Mouse (Mus musculus): ENCODE results near the gene Zfp524.
"Not testable (repeated sequence)": the region's sequence is repeated elsewhere in the genome, so short reads cannot be mapped to it uniquely, and the experiment has no call there.

Zfp524 gene

DNA sequence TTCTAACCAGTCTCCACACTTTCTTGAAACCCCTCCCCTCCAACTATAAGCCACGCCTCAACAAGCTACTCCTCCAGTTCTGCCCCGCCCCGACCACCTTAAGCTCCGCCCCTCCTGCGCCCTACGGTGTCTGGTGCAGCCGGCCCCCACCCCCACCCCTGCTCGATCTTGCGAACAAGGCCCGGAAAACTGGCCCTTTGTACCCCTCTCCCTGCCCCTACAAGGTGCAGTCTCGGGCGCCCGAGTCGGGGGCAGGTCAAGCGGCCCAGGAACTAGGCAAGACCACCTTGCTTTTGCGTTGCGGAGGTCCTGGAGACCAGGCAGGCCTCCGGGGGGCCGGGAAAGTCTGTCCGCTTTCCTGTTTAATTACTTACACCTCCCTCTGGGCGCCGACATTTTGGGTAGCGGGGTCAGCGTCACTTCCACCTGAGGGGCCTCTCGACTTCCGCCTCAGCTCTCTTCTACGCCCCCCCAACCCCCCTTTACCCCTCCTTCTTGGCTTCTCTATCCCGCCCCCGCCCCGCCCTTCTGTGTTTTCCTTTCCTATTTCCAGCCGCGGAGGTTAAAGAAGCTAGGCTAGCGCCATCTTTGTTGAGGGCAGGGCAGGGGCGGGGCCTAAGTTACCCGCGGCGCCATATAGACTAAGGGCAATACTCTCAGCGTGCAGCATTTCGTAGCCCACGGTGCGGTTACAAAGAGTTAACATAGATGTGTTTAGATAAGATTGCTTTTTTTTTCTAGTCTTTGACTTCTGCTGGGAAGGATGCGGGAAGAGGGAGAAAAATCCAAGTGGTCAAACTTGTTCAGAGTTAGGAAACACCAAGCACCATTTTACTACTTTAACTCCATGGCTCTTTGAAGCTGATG is at the start of gene Zfp524, which contains the start of gene Fiz1:
Gene Zfp524, plus strand, starts transcription at position 165 of the 867 bp plus-strand sequence.
Gene Fiz1, minus strand, starts transcription at position 447 of the 867 bp plus-strand sequence.
- peak; percentile 95 for DNase-seq (ENCODE audit: extremely low spot score, low spot score)

DNA sequence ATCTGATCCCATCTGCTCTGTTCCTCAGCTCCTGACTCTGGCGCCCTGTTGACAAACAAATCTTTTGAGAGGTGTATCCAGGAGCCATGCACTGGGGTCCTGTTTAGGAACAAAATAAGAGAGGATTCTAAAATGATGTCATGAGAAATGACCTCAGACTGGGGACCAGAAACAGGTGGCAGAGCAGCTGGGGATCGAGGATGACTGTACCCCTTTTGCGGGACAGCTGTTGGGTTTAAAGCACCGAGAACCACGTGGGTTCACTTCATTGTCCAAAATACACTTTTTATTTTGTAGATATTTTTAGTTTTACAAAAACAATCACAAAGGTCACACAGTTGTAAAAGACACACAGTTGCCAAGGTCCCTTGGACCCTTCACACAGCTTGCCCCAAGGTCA is 49.2 kb upstream of the Zfp524 start:
- DNase-seq (ENCODE audit: extremely low spot score, low spot score), result no peak

DNA sequence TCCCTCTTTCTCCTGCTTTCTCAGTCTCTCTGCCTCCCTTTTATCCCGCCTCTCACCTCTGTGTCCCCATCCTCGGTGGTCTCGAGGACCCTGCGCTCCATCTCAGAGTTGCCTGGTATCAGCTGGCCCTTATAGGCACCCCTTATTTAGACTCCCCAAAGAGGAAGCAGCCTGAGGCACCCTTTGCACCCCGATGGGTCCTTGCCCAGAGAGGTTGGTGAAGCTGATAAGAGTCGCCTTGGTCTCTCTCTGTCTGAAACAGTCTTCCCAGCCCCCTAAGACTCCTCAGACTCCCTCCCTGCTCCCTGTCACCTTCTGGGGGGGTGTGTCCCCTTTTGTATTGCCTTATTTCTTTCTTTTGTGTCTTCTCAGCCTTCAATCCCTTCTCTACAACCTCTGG is 43.1 kb upstream of the Zfp524 start, which contains the start of gene Sbk3:
Gene Sbk3, minus strand, starts transcription at position 101 of the 400 bp plus-strand sequence.
- no peak for DNase-seq (ENCODE audit: extremely low spot score, low spot score)

DNA sequence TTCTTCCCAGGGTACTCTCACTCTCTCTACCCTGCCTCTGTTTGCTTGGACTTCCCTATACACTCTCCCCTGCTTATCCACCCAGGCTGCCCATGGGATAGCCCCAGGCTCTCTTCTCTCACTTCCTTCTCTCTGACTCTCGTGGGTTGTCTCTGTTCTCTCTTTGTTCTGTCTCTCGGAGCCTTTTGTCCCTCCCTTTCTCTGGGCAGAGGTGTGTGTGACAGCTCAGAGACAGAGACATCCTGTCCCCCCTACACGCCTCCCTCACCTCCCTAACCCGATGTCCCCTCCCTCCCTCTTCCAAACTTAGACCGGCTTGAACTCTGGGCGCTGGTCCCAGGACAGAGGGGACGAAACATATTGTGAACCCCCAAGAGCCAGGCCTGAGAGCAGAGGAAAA is 42.5 kb upstream of the Zfp524 start:
- no peak for DNase-seq (ENCODE audit: extremely low spot score, low spot score)

DNA sequence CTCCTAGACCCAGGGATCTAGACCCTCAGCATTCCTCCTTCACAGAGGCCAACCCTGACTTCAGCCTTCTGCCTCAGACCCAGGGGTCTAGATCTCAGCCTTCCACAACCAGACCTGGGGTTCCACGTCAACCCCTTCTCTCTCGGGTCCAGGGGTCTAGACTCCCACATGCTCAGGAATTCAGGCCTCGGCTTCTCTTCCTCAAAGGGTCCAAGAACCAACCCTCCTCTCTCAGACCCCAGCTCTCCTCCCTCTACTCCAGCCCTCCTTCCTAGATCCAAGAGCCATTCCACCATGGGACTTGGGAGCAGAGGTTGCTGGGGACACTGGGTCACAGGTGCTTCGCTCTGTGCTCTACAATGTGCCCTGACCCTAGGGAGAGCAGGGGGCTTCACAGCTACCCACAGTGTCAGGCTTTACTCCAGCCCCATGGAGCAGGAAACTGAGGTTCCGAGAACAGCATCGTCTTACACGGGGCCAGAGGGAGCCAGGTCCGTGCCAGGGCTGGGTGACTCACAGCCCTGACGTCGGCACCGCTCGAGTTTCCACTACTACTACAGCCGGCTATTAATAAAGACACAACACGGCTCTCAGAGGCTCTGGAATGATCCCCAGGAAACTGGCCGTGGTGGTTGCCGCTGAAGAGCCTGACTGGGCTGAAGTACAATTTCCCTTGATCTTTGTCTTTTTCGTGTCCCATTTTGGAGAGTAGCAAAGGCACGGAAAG is 41.7 kb upstream of the Zfp524 start:
- no peak for DNase-seq (ENCODE audit: extremely low spot score, low spot score)

DNA sequence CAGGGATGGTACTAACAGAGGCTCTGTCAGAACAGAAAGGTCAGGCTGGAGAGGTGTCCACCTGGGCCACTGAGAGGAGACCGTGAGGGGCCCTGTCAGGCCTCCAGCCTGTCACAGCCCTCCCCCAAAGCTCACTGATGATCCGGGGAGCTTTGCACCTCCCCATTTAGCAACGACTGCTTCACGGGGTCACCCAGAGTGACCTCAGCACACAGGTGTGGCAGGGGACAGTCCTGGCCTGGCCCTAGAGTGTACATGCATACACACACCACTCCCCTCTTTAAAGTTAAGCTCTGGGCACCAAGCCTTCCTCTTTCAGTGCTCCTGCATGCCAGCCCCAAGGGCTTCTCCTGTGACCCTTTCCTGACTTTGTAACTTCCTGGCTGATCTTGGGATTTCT is 38.8 kb upstream of the Zfp524 start:
- no peak for DNase-seq (ENCODE audit: extremely low spot score, low spot score)

DNA sequence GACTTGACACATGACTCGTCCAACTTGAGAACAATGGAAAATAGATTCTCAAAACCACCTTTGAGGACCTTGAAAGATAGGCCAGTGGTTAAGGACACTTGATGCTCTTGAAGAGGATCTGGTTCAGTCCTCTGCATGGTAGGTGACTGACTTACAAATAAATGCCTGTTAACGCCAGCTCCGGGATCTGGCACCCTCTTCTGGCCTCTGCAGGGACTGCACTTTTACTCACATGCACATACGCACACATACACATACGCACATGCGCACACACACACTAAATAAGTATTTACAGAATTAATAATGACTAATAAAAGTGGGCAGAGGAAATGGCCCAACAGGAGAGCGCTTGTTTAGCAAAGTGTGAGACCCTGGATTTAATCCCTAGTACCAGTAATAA is 37.4 kb upstream of the Zfp524 start:
- no peak for DNase-seq (ENCODE audit: extremely low spot score, low spot score)

DNA sequence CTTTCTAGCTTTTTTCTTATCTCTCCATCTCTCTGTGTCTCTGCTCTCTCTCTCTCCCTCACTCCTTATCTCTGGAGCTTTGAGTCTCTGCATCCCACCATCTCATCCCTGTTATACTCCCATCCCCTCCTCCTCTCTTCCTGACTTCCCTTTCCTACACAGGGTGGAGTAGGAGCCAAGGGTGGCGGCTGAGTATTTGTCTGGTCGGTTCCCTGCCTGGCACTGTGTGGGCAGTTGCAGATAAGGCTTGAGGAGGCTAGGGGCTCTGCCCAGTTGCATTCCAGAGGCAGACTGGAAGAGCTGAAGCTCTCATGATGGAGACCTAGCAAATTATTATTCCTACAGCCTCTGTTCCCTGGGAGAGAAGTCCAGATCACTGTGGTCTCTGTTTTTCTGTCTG is 26.0 kb upstream of the Zfp524 start:
- no peak for DNase-seq (ENCODE audit: extremely low spot score, low spot score)

DNA sequence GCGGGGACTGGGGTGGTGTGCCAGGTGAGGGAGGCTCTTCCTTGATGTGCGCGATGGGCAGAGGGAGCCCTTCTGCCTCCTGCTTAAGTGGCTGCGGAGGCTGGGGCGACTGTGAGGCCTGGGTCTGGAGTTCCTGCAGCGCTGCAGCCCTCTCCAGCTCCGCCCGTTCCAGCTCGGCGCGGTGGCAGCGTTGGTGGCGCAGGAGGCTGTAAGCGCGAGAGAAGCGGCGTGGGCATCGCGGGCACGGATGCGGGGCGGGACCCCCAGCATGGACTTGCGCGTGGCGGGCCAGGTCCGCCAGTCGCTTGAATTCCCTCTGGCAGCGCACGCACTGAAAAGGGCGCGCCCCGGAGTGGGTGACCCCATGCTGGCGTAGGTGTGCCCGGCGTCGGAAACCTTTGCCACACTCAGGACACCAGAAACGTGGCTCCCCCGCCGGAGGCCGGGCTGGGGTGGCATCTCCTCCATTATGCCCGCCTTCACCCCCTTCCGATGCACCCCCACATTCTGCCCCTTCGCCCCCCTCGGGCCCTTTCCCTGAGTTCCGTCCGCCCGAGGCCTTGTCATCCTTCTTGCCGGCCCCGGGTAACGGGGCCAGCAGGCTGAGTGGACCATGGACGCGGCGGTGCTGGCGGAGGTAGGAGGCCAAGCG is 20.7 kb upstream of the Zfp524 start:
- no peak for DNase-seq (ENCODE audit: extremely low spot score, low spot score)

DNA sequence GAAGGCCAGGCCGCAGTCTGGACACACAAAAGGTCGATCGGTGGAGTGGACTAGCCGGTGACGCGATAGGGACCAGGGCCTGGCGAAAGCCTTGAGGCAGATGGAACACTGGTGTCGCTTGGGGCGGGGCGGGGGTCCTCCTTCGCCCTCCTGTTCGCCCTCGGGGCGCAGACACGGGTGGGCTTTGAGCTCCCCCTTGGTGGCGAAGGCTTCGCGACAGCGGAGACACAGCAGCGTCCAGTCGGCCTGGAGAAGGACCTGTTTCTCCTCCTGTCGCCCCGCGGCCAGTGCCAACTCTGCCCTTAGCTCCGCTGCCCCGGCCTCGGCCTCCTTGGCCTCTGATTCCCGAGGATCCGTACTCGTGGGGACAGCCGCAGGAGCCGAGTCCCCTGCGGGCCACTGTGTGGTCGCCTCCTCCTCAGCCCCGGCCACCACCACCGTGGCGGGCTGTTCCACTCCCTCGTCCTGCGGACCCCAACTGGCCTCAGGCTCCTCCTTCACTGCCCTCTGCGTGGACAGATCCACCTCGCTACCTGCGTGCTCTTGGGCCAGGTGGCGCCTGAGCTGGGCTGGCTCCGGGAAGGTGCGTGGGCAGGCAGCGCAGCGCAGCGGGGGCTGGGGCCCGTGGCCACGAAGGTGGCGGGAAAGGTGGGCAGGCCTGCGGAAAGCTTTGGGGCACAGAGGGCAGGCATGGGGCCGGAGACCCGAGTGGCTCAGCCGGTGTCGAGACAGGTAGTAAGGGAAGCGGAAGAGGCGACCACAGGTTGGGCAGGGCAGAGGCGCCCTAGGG is 20.0 kb upstream of the Zfp524 start:
- no peak for DNase-seq (ENCODE audit: extremely low spot score, low spot score)

DNA sequence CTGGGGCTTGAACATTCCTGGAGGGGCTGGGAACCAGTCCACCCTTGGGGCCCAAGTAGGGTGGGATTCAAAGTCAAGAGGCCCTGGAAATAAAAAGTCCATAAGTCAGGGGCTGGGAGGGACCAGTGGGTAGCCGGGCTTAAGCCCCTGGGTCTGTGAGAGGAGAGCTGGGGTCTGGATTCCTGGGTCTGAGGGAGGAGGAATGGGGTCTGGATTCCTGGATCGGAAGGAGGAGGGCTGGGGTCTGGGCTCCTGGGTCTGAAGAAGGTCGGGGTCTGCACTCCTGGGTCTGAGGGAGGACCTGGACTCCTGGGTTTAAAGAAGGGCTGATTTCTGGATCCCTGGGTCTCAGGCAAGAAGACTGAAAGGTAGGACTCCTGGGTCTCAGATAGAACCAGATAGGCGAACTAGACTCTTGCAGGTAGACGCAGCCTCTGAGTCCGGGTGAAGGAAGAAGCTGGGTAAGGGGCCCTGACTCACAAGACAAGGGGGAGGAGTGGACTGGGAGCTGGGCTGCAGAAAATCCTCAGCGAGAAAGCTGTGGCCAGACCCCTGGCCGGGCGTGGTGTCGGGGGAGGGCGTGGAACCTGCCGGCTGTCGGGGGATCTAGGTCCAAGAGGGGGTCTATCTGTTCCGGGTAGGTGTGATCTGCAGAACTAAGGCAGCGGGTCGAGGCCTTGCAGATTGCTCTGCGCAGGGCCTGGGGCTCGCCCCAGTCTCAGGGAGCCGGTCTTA is 18.8 kb upstream of the Zfp524 start:
- DNase-seq (ENCODE audit: extremely low spot score, low spot score), result no peak

DNA sequence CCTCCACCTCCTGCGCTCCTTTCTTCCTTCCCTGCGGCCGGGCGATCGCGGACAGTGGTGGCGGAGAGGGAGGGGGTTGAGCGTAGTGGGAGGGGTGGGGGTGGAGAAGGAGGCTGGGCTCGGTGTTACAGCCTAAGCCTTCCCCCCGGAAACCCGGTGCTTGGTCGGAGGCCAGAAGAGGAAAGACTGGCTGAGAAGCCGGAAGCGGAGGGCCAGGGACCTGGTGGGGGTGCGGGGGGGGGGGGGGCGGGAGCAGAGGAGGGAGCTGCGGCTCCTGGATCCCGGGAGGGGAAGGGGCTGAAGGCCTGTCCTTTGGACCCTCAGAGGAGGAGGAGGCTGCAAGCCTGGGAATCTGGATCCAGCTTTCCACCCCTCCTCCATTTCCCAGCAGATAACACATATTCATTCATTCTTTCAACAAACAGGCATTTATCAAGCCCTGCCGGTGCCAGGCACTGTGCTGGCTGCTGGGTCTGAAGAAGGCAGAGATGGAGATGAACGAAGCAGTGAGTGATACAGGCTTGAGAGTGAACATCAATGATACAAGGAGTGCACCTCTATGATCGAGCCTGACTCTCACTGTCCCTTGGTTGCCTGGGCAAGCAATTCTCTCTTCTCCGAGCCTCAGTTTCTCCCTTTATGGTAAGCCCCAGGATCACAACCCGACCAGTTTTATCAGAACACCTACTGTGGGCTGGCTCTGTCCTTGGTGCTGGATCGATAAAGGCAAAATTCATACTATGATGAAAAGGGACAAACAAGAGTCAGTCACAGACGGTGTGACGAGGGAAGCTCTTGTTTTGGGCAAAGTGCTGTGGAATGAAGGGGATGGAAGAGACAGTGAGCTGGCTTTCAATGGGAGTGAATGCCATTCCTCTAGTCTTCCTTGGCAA is 18.0 kb upstream of the Zfp524 start, which contains the start of gene Zfp579:
Gene Zfp579, minus strand, starts transcription at position 156 of the 893 bp plus-strand sequence.
- peak; percentile 96 for DNase-seq (ENCODE audit: extremely low spot score, low spot score)

DNA sequence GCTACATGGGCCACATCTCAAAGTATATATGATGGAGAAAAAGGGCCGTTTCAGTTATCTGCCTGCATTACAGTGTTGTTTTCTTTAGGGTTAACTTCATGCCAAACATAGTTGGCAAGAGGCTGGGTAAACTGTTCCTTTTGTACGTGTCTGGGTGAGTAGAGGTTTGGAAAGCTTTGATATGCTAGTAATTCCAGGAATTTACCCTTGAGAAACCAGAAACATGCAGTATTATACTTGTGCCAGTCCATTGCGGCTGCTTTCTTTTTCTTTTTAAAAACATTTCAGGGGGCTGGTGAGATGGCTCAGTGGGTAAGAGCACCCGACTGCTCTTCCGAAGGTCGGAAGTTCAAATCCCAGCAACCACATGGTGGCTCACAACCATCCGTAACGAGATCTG is 17.3 kb upstream of the Zfp524 start:
- DNase-seq (ENCODE audit: extremely low spot score, low spot score), result no peak

DNA sequence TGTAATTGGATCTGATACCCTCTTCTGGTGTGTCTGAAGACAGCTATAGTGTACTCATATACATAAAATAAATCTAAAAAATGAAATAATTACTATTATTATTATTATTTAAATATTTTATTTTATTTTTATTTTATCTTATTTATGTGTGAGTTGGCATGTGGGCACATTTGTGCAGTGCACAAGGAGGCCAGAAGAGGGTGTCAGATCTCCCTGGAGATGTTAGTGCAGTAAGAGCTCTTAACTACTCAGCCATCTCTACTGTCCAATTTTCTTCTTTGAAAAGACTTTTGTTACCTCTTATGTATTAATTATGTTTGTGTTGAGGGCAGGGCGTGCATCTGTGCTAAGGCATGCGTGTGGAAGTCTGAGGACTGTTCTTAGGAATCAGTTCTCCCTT is 14.3 kb upstream of the Zfp524 start:
- no peak for DNase-seq (ENCODE audit: extremely low spot score, low spot score)

DNA sequence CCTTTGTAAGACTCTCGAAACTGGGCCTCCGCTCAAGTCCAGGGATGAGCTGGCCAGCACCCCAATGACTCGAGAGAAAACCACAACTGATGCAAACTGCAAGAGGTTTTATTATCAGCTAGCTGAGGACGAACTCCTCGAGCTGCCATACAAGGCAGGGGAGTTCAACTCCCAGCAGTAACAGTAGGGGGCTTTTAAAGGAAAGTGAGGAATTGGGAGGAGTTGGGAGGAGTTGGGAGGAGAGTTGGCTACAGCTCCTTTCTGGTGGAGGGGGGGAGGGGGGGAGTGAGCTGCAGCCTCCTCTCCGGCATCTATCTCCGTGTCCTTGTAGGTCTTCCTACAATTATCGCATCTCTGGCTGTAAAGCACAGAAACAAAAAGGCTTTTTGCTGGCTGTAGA is 11.3 kb upstream of the Zfp524 start:
- not testable (repeated sequence) for DNase-seq (ENCODE audit: extremely low spot score, low spot score)

DNA sequence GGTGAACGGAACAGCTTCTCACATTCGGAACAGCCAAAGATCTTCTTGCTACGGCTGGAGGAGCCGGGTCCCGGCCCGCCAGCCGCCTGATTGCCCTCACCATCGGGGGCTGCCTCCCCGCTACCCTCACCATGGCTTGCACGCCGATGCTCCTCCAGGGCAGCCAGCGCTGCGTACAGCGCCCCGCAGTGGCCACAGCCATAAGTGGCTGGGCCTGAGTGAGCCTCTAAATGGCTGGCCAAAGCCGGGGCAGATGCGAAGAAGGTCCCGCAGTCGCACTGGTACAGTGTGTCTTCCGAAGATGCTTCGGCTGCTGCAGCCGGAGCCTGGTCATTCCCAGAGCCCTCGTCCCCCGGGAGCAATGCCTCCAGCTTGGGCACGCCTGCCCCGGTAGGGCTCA is 6.0 kb upstream of the Zfp524 start:
- DNase-seq (ENCODE audit: extremely low spot score, low spot score), result no peak

DNA sequence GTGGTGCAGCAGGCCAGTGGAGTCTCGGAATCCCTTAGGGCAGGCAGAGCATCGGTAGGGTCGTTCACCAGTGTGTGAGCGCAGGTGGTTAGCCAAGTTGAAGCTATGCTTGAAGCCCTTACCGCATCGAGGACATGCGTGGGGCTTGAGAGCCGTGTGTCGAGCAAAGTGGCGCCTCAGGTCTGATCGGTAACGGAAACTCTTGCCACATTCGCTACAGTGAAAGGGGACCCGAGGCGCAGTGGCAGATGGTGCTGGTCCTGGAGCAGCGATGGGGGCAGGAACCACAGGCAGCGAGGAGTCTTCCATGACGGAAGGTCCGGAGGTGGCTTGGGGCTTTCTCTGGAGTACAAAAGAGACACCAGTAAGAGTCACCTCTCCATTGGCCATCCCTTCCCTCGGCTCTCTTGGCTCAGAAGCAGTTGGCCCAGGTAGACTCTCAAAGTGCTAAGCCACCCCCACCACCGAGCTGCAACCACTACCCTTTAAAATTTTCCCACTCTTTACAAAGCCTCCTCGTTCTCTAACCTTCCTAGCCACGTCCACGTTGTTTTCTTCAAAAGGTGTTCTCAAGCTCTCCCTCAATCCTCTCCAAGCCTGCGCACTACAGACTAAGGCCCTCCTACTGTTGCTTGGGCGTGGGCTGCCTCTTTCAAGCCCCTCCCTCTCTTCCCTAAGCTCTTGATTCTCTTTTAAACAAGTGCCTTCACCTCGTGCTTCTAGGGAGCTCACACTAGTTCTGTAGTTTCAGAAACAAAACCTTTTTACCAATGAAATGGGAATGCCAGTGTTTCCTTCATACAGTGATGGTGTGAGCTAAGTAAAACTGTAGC is 1.3 kb upstream of the Zfp524 start:
- DNase-seq (ENCODE audit: extremely low spot score, low spot score), result no peak
